Mouse (Mus musculus) lung, adult 2 months (tissue): ENCODE data around the gene Dennd4a. TPM values are rescaled to one million over a fixed set of nuclear protein-coding genes. Genes with fewer than 3 reads are reported as not detected.

ENCODE experiments used
- DNase-seq: peaks from one replicate; pipeline ENCODE4 v3.0.0; 2022
- H3K4me1 ChIP-seq: fragments of 200-500 bp; 2 replicates; pipeline ENCODE4 v1.6.1; 2011; ENCODE audit warnings: low read length; ENCODE audit not compliant: control insufficient read depth, insufficient read depth
- H3K4me3 ChIP-seq: fragments of 200-500 bp; replicated peaks from 2 replicates; pipeline ENCODE3; 2011; ENCODE audit warnings: low read depth, mild to moderate bottlenecking, control low read depth, low read length; ENCODE audit errors: extremely low read depth
- CTCF ChIP-seq: fragments of 200-500 bp; IDR thresholded peaks from 2 replicates; pipeline ENCODE4 v1.5.1; 2011; ENCODE audit warnings: mild to moderate bottlenecking, low read length, control low read depth; ENCODE audit not compliant: insufficient read depth
- POLR2A ChIP-seq: fragments of 200-500 bp; IDR thresholded peaks from 2 replicates; pipeline ENCODE4 v1.6.1; 2011; ENCODE audit warnings: low read depth, mild to moderate bottlenecking, control low read depth, low read length, borderline replicate concordance; ENCODE audit errors: extremely low read depth
- WGBS: fragments of 180-500 bp; shearing (Covaris S2); methylation state at CpG from one replicate; pipeline ENCODE4 v1.1.7; 2018; 5-methylcytosine and 5-hydroxymethylcytosine counted together
- polyA plus RNA-seq: library from polyadenylated mRNA; depleted of rRNA; stranded (reverse); fragments of >200 nt; gene quantifications from 2 replicates; pipeline ENCODE4 v1.2.3, GENCODE M21; 2012

Dennd4a gene
- polyA plus RNA-seq, 1 experiment, result 16.5 TPM

GRCm38 (mm10) chr9:64907441-64907840 is 96.3 kb downstream of the Dennd4a start:
- WGBS, result 88% methylated on average over 3 of the region's 3 CpGs
- DNase-seq, result no peak
- no peak for TF ChIP-seq POLR2A
- TF ChIP-seq CTCF, result no peak
- Histone ChIP-seq H3K4me3 (no peak overlapping the region), H3K4me1 (no peaks in the 10 kb centered on the region)

- peaks cover 3% of the 10 kb centered on the region; the same call in 1 of the 2 replicates for H3K4me1 ChIP-seq
- H3K4me3 ChIP-seq, result no peak overlapping the region
- DNase-seq, result no peak
- TF ChIP-seq POLR2A (no peak), CTCF (no peak)
- WGBS, result 79% methylated on average over 4 of the region's 4 CpGs
Observed at GRCm38 (mm10) chr9:64913406-64913805, 102.3 kb downstream of the Dennd4a start.

GRCm38 (mm10) chr9:64913973-64914372 is 102.8 kb downstream of the Dennd4a start:
- no peak for DNase-seq
- no peak for TF ChIP-seq CTCF
- no peak for TF ChIP-seq POLR2A
- WGBS, result 51% methylated on average over 2 of the region's 2 CpGs
- Histone ChIP-seq H3K4me1 (peaks cover 3% of the 10 kb centered on the region; the same call in 1 of the 2 replicates), H3K4me3 (no peak overlapping the region)

DNA sequence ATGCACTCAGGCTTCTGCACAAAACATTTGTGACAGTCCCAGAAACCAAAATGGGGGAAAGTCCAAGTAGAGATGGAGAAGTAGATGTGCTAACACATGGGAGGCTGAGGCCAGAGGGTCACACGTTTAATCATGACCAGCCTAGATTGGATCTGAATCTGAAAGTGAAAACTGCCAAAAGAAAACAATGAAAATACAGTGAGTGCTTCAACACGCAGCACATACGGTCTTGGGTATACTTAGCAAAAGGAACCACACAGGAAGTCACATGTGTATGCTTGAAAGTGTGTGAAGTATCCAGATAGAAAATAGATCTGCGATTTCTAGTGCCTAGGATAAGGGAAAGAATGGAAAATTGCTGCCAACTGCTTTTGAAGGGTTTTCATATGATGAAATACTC is 103.5 kb downstream of the Dennd4a start:
- TF ChIP-seq POLR2A, result no peak
- Histone ChIP-seq H3K4me3 (no peak overlapping the region), H3K4me1 (peaks cover 3% of the 10 kb centered on the region; the same call in 1 of the 2 replicates)
- 24% methylated on average over 4 of the region's 4 CpGs for WGBS
- no peak for DNase-seq

GRCm38 (mm10) chr9:64918560-64918959 is 107.4 kb downstream of the Dennd4a start:
- no peak for DNase-seq
- Histone ChIP-seq H3K4me1 (peaks cover 3% of the 10 kb centered on the region; the same call in 1 of the 2 replicates), H3K4me3 (no peak overlapping the region)
- 61% methylated on average over 16 of the region's 16 CpGs for WGBS
- TF ChIP-seq CTCF, result no peak

DNA sequence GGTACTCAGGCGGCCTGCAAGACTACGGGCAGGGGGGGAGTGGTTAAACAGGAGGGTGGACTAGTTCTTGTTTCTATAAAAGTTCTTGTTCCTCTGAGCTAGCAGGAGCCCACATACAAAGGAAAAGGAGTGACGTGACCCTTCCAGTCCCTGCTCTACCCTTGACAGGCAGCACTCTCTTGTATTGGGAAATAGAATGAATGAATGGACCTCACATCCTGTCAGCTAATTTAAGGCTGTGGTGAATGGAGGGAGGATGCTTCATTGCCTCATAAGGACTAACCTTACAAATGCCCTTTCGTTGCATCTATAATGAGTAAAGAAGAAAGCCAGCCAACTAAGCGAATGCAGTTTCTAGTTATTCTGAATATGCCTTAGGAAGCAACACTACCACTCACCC is 114.6 kb downstream of the Dennd4a start:
- 54% methylated on average over 5 of the region's 5 CpGs for WGBS
- H3K4me3 ChIP-seq, result no peak overlapping the region
- H3K4me1 ChIP-seq, result no peaks in the 10 kb centered on the region
- DNase-seq, result no peak
- no peak for TF ChIP-seq POLR2A
- no peak for TF ChIP-seq CTCF

GRCm38 (mm10) chr9:64926201-64926991 is 115.3 kb downstream of the Dennd4a start:
- TF ChIP-seq POLR2A (no peak), CTCF (no peak)
- H3K4me1 ChIP-seq, result no peaks in the 10 kb centered on the region
- no peak overlapping the region for H3K4me3 ChIP-seq
- WGBS, result 42% methylated on average over 8 of the region's 8 CpGs
- no peak for DNase-seq

DNA sequence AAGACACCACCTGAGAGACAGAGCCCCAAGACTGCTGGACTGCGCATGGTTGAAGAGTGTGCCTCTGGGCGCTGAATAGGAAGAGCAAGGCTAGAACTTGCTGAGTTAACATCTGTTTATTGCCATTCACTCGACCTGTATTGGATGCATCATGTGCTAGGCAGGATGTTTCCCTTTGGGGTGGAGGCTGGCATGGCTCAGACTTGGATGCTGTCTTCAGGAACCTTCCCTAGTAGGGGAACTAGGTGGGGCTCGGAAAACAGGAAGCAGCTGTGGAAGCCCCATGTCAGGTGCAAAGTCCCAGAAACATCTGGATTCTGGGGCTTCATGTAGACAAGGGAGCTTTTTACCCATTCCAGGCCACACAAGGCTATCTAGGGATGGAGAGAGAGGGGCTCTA is 119.1 kb downstream of the Dennd4a start:
- DNase-seq, result no peak
- 57% methylated on average over 4 of the region's 4 CpGs for WGBS

GRCm38 (mm10) chr9:64931751-64932610 is 120.8 kb downstream of the Dennd4a start:
- no peak for TF ChIP-seq CTCF
- no peak for DNase-seq
- WGBS, result 39% methylated on average over 7 of the region's 7 CpGs
- no peak overlapping the region for H3K4me3 ChIP-seq
- peaks cover 6% of the 10 kb centered on the region; the same call in 1 of the 2 replicates for H3K4me1 ChIP-seq

More for the DNA sequence above, 119.1 kb downstream of the Dennd4a start:
- Histone ChIP-seq H3K4me1 (peaks cover 6% of the 10 kb centered on the region; the same call in 1 of the 2 replicates), H3K4me3 (no peak overlapping the region)
- TF ChIP-seq CTCF (no peak), POLR2A (no peak)
